Mouse (Mus musculus): Measurements from ENCODE around the gene Plcz1.

GRCm38 (mm10) chr6:140005181-140005580, 36.1 kb downstream of the Plcz1 start:
- TF ChIP-seq POLR2A (IDR thresholded peaks at IDR 0.05; ENCODE audit: borderline replicate concordance, control insufficient read depth, low read depth, low read length) (no peak), CTCF (IDR thresholded peaks at IDR 0.05; ENCODE audit: control insufficient read depth, insufficient read depth, low read length) (no peak)

All from bone marrow, adult 2 months (tissue).